In genomic region chr15:30986890-30987289, GRCm38 (mm10) we compare ENCODE assay signal across 28 mouse cellular contexts.
DNase-seq lines count a peak whose midpoint lies in the region; ATAC-seq and TF ChIP-seq lines count a peak whose summit lies in the region.
"Had no signal": no experiment of that assay in that cellular context is flagged by ENCODE, and none has a peak within 500 bp of the region (broad histone marks: within the 10 kb centered on the region; RNA-seq: fewer than 3 reads in every experiment).

No protein-coding gene starts in this region.

- ATAC-seq in heart, embryonic 12.5 days (ENCODE audit: insufficient number of reproducible peaks, low FRiP score) = no peak
- ATAC-seq in liver, postnatal 0 days = no peak
- ATAC-seq: forebrain, embryonic 13.5 days; hindbrain, embryonic 16.5 days; intestine, embryonic 15.5 days; midbrain, embryonic 13.5 days had no signal

- no peaks in the 10 kb centered on the region for H3K36me3 ChIP-seq in heart, embryonic 12.5 days
- H3K36me3 ChIP-seq in liver, postnatal 0 days (replicated peaks; ENCODE audit: insufficient read depth, low read length) = no peaks in the 10 kb centered on the region
- H3K36me3 ChIP-seq: hindbrain, embryonic 10.5 days; intestine, embryonic 15.5 days; lung, embryonic 15.5 days; midbrain, embryonic 13.5 days; neural tube, embryonic 13.5 days had no signal

- no peaks in the 10 kb centered on the region for H3K4me1 ChIP-seq in heart, embryonic 12.5 days (replicated peaks)
- H3K4me1 ChIP-seq in liver, postnatal 0 days (ENCODE audit: insufficient read depth) = no peaks in the 10 kb centered on the region
- H3K4me1 ChIP-seq: forebrain, embryonic 13.5 days; hindbrain, embryonic 10.5 days; intestine, embryonic 15.5 days; neural tube, embryonic 13.5 days had no signal

- intact Hi-C loops in heart, postnatal 36 days (cut with DNase I) = no loop called here
- intact Hi-C loops in left cerebral cortex, postnatal 25 days (cut with DNase I) = no loop called here

- no peaks in the 10 kb centered on the region for H3K27me3 ChIP-seq in heart, embryonic 12.5 days (replicated peaks)
- no peaks in the 10 kb centered on the region for H3K27me3 ChIP-seq in liver, postnatal 0 days (ENCODE audit: insufficient read depth, low read length)
- H3K27me3 ChIP-seq: forebrain, embryonic 13.5 days; intestine, embryonic 15.5 days; lung, embryonic 15.5 days; midbrain, embryonic 13.5 days; neural tube, embryonic 13.5 days had no signal

- peak; percentile 81 for DNase-seq in heart, adult 11 months
- peak; percentile 22 for DNase-seq in 3T3-L1 (ENCODE audit: low read depth, low spot score)
- DNase-seq in heart, adult 8-10 months (ENCODE audit: low spot score) = peak; percentile 42
- peak; percentile 11 to 18 for DNase-seq in heart, postnatal 36 days
- DNase-seq in left cerebral cortex, postnatal 25 days (ENCODE audit: low spot score in 2 of 2) = no peak
- no peak for DNase-seq in liver, postnatal 0 days
- DNase-seq: adrenal gland, adult 8-10 months; cerebellum, adult 8-10 months; cerebellum, postnatal 25 days; gastrocnemius, postnatal 36 days; kidney, adult 2 months; kidney, postnatal 36 days; liver; right cerebral cortex, postnatal 4 days; thymus, adult 18-20 months; thymus, postnatal 25 days had no signal

- no peak overlapping the region for H3K9ac ChIP-seq in heart, embryonic 12.5 days
- no peak overlapping the region for H3K9ac ChIP-seq in liver, postnatal 0 days (replicated peaks)
- H3K9ac ChIP-seq: forebrain, embryonic 13.5 days; intestine, embryonic 15.5 days; liver, embryonic 14.5 days; lung, embryonic 15.5 days; midbrain, embryonic 13.5 days; neural tube, embryonic 13.5 days had no signal

- no peak overlapping the region for H3K4me2 ChIP-seq in heart, embryonic 12.5 days
- H3K4me2 ChIP-seq in liver, postnatal 0 days (ENCODE audit: low read depth, low read length) = no peak overlapping the region
- H3K4me2 ChIP-seq: forebrain, embryonic 13.5 days; intestine, embryonic 15.5 days; lung, embryonic 15.5 days; midbrain, embryonic 13.5 days; neural tube, embryonic 13.5 days had no signal

- no peak for TF ChIP-seq EP300 in liver, postnatal 0 days (IDR thresholded peaks at IDR 0.05; ENCODE audit: low read depth)

- no peak for TF ChIP-seq CTCF in liver, postnatal 0 days (IDR thresholded peaks at IDR 0.05; ENCODE audit: low read depth)

- 87% methylated on average over 2 of the region's 2 CpGs for WGBS in heart, embryonic 12.5 days
- 77% methylated on average over 2 of the region's 2 CpGs for WGBS in liver, postnatal 0 days (ENCODE audit: insufficient replicate concordance)

- H3K4me3 ChIP-seq in heart, embryonic 12.5 days = no peak overlapping the region
- no peak overlapping the region for H3K4me3 ChIP-seq in liver, postnatal 0 days (ENCODE audit: low read depth, low read length)
- H3K4me3 ChIP-seq: forebrain, embryonic 13.5 days; hindbrain, embryonic 10.5 days; intestine, embryonic 15.5 days; layer of hippocampus, adult 2 months; lung, embryonic 15.5 days; midbrain, embryonic 13.5 days; neural tube, embryonic 13.5 days had no signal

- no peaks in the 10 kb centered on the region for H3K9me3 ChIP-seq in heart, embryonic 12.5 days (replicated peaks)
- H3K9me3 ChIP-seq in liver, postnatal 0 days (ENCODE audit: low read length) = no peaks in the 10 kb centered on the region
- H3K9me3 ChIP-seq: forebrain, embryonic 13.5 days; hindbrain, embryonic 10.5 days; intestine, embryonic 15.5 days; lung, embryonic 15.5 days; midbrain, embryonic 13.5 days; neural tube, embryonic 13.5 days had no signal

- H3K27ac ChIP-seq in heart, embryonic 12.5 days (ENCODE audit: poor library complexity, severe bottlenecking) = no peak overlapping the region
- H3K27ac ChIP-seq in liver, postnatal 0 days (ENCODE audit: low read depth) = no peak overlapping the region
- H3K27ac ChIP-seq: forebrain, embryonic 13.5 days; hindbrain, embryonic 10.5 days; intestine, embryonic 15.5 days; layer of hippocampus, adult 2 months; liver, embryonic 14.5 days; lung, embryonic 15.5 days; macrophage; midbrain, embryonic 13.5 days; neural tube, embryonic 13.5 days; stomach, postnatal 0 days had no signal

Comparison
In these comparisons a context has a peak if more than half of its experiments do, and no peak if none do; other contexts are left out.
1. DNase-seq: peak in heart, adult 11 months (single experiment), 3T3-L1 (single experiment), heart, adult 8-10 months (single experiment) and heart, postnatal 36 days (2 of 2); none in left cerebral cortex, postnatal 25 days (0 of 2) and liver, postnatal 0 days (single experiment).